Mouse (Mus musculus): ENCODE results near the gene H2afy2.

Gene H2afy2

GRCm38 (mm10) chr10:61783621-61784251 lies at the start of gene H2afy2:
Gene H2afy2, minus strand, starts transcription at chr10:61784147.
- no peak for DNase-seq (ENCODE audit: low read depth, low spot score)

GRCm38 (mm10) chr10:61832713-61833112 lies 48.8 kb upstream of the H2afy2 start:
- no peak for DNase-seq (ENCODE audit: low read depth, low spot score)

GRCm38 (mm10) chr10:61831741-61832140 lies 47.8 kb upstream of the H2afy2 start:
- DNase-seq (ENCODE audit: low read depth, low spot score): no peak

GRCm38 (mm10) chr10:61831251-61831650 lies 47.3 kb upstream of the H2afy2 start:
- no peak for DNase-seq (ENCODE audit: low read depth, low spot score)

GRCm38 (mm10) chr10:61830817-61831216 lies 46.9 kb upstream of the H2afy2 start:
- no peak for DNase-seq (ENCODE audit: low read depth, low spot score)

GRCm38 (mm10) chr10:61829046-61829445 lies 45.1 kb upstream of the H2afy2 start:
- DNase-seq (ENCODE audit: low read depth, low spot score): no peak

GRCm38 (mm10) chr10:61827950-61828936 lies 44.3 kb upstream of the H2afy2 start:
- DNase-seq (ENCODE audit: low read depth, low spot score): no peak

- no peak for DNase-seq (ENCODE audit: low read depth, low spot score)
Observed at GRCm38 (mm10) chr10:61826753-61827435, 42.9 kb upstream of the H2afy2 start.

GRCm38 (mm10) chr10:61825979-61826752 lies 42.2 kb upstream of the H2afy2 start:
- no peak for DNase-seq (ENCODE audit: low read depth, low spot score)

- no peak for DNase-seq (ENCODE audit: low read depth, low spot score)
Observed at GRCm38 (mm10) chr10:61825536-61825935, 41.6 kb upstream of the H2afy2 start.

GRCm38 (mm10) chr10:61823731-61824115 lies 39.8 kb upstream of the H2afy2 start:
- no peak for DNase-seq (ENCODE audit: low read depth, low spot score)

GRCm38 (mm10) chr10:61822968-61823730 lies 39.2 kb upstream of the H2afy2 start:
- DNase-seq (ENCODE audit: low read depth, low spot score): no peak

- no peak for DNase-seq (ENCODE audit: low read depth, low spot score)
Observed at GRCm38 (mm10) chr10:61820050-61820449, 36.1 kb upstream of the H2afy2 start.

GRCm38 (mm10) chr10:61811987-61812386 lies 28.0 kb upstream of the H2afy2 start:
- no peak for DNase-seq (ENCODE audit: low read depth, low spot score)

GRCm38 (mm10) chr10:61798133-61798576 lies 14.2 kb upstream of the H2afy2 start:
- DNase-seq (ENCODE audit: low read depth, low spot score): no peak

GRCm38 (mm10) chr10:61795458-61795857 lies 11.5 kb upstream of the H2afy2 start:
- DNase-seq (ENCODE audit: low read depth, low spot score): no peak

GRCm38 (mm10) chr10:61794971-61795370 lies 11.0 kb upstream of the H2afy2 start:
- DNase-seq (ENCODE audit: low read depth, low spot score): no peak

- no peak for DNase-seq (ENCODE audit: low read depth, low spot score)
Observed at GRCm38 (mm10) chr10:61793015-61793414, 9.1 kb upstream of the H2afy2 start.

GRCm38 (mm10) chr10:61788499-61788898 lies 4.6 kb upstream of the H2afy2 start:
- no peak for DNase-seq (ENCODE audit: low read depth, low spot score)

GRCm38 (mm10) chr10:61787541-61788313 lies 3.8 kb upstream of the H2afy2 start:
- DNase-seq (ENCODE audit: low read depth, low spot score): no peak
